Mouse (Mus musculus) lung, adult 2 months (tissue): ENCODE results near the gene Pth2.

Experiments used
- CTCF ChIP-seq: fragments of 200-500 bp; IDR thresholded peaks from 2 replicates; pipeline ENCODE4 v1.5.1; 2011; ENCODE audit warnings: mild to moderate bottlenecking, low read length, control low read depth; ENCODE audit not compliant: insufficient read depth
- POLR2A ChIP-seq: fragments of 200-500 bp; IDR thresholded peaks from 2 replicates; pipeline ENCODE4 v1.6.1; 2011; ENCODE audit warnings: low read depth, mild to moderate bottlenecking, control low read depth, low read length, borderline replicate concordance; ENCODE audit errors: extremely low read depth

- TF ChIP-seq POLR2A (no peak), CTCF (no peak)
Measured at GRCm38 (mm10) chr7:45224826-45225225, 44.0 kb downstream of the Pth2 start.
